Mouse (Mus musculus): ENCODE results near the gene Fbxo42.
A peak's percentile ranks its signal among the peaks of the same experiment; 100 is the strongest.

The Fbxo42 gene

DNA sequence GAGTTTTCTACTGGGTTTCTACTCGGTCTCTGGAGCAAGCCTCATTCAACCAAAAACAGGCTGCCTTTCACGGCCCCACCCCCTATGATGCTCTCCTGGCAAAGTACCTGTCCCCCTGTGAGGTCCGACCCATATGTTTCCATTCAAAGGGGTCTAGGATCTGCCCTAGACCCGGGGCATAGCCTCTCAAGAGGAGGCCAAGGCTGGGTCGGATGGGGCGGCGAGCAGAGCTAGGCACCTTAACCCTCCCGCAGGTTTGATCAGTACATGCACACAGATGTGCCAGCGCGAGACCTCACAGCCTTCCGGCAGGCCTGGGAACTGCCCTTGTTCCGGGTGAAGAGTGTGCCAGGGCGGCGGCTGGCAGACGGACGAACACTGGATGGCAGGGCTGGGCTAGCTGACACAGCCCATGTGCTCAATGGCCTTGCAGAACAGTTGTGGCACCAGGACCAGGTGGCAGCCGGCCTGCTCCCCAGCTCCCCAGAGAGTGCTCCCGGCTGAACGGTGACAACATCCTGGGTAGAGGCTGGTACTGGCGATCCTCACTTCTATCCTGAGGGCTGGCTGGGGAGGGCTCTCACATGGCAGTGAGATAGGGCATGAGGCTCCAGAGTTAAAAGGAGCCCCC, 72.0 kb downstream of the Fbxo42 start:
- DNase-seq (ENCODE audit: low spot score): no peak

DNA sequence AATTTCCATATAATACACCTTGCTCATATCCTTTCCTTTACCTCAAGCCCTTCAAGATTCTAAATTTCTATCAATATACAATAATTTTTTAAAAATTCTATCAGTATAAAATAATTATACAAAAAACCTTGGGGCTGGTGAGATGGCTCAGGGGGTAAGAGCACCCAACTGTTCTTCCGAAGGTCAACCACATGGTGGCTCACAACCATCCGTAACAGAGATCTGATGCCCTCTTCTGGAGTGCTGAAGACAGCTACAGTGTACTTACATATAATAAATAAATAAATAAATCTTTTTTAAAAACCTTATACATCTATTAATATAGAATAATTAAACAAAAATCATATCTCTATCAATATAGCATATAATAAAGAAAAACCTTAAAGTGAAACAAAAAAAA, 74.1 kb downstream of the Fbxo42 start:
- no peak for DNase-seq (ENCODE audit: low spot score)

DNA sequence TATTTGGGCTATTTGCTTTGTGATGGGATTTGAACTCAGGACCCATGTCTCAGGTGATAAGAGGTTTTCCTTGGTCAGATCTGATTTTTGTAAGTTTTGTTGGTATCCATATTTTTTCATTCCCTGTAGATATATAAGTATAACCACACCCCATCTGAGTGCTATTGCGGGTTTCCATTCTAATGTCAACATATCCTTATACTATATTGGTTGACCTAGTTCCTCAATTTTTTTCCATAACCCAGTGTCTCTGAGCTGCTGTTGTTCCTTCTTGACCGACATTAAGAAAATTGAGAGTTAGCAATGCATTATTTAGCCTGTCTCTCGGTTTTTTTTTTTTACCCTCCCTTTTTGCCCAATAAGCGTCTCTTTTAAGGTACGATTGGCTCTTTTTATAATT, 75.0 kb downstream of the Fbxo42 start:
- no peak for DNase-seq (ENCODE audit: low spot score)

- DNase-seq (ENCODE audit: low spot score): no peak
These were observed 81.0 kb downstream of the Fbxo42 start for GRCm38 (mm10) chr4:141228687-141229086.

DNA sequence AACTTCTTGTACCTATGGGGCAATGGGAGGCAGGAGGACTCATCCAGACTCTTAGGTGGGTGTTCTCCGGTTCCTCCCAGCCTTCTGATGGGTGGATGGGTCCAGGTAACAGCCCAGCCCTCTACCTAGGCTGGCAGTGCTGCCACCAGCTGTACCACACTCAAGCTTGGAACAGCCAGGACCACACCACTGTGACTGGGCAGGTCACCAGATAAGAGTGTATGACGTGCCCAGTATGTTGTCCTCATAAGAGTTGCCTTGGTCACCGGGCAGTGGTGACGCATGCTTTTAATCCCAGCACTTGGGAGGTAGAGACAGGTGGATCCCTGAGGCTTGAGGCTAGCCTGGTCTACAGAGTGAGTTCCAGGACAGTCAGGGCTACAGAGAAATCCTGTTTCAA, 85.5 kb downstream of the Fbxo42 start:
- no peak for DNase-seq (ENCODE audit: low spot score)

GRCm38 (mm10) chr4:141235537-141236111, 87.9 kb downstream of the Fbxo42 start:
- DNase-seq (ENCODE audit: low spot score): no peak

- DNase-seq (ENCODE audit: low spot score): no peak
These were observed 89.1 kb downstream of the Fbxo42 start for GRCm38 (mm10) chr4:141236856-141237255.

GRCm38 (mm10) chr4:141238492-141239387, 91.0 kb downstream of the Fbxo42 start:
- no peak for DNase-seq (ENCODE audit: low spot score)

GRCm38 (mm10) chr4:141239388-141240125, 91.8 kb downstream of the Fbxo42 start, which contains the start of gene Arhgef19:
Gene Arhgef19, plus strand, starts transcription at chr4:141239499.
- peak; percentile 88 for DNase-seq (ENCODE audit: low spot score)

DNA sequence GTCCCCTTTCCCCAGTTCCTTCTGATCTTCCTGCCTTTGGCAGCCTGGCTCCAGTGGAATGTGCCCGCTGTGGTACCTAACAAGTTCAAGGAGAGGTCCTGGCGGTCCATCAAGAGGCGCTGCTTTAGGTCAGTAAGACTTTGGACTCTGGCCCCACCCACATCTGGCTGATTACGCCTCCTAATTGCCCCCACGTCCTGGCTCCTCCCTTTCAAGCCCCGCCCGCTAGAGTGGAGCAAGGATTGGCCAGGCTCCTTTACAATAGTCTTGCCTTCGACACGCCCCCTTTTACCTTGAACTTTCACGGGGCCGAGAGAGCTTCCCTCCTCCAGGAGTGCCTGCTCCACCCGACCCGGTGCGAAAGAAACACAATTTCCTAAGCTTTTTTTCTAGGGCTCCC, 92.9 kb downstream of the Fbxo42 start:
- DNase-seq (ENCODE audit: low spot score): no peak

DNA sequence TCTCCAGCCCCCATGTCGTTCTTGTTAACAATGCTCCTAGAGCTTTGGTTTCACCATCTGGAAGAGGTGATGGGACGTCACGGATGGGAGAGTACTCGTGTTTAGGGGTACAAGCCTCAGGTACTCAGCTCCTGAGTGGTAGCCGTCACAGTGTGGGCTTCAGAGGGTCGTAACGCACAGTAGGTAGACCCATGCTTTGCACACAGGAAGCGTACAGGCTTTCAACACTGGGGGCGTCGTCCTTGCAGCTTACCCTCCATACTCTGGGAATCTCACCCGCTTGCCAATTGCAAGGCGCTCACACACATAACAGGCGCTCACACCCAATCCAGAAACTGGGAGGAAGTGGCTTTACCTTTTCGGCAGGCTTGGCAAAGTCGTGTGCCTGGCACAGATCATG, 94.1 kb downstream of the Fbxo42 start:
- DNase-seq (ENCODE audit: low spot score): no peak

DNA sequence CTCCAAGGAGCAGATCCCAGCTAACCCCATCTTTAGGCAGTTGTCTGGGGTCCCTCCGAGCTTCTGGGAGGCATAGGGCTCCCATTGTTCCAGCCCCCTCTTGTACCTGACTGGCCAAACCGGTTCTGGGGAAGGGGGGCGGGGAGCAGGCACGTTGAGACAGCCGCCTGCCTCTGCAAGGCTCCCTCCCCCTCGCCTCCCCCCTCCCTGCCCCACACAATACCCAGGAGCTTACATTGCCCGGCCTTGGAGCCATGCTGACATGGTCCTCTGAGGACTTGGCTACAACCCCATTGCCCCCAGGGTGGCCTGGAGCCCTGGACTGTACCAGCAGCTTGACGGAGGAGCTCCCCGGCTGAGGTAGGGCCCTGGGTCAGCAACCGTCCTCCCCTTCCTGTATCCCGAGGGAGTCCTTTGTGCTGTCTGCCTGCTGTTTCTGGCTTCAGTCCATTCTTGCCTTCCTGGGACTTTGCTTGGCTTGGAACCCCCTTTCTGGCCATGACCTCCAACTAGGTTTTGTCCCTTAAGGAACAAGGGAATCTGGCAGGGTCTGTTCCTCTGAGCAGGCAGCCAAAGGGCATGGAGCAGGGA, 95.0 kb downstream of the Fbxo42 start:
- no peak for DNase-seq (ENCODE audit: low spot score)

DNA sequence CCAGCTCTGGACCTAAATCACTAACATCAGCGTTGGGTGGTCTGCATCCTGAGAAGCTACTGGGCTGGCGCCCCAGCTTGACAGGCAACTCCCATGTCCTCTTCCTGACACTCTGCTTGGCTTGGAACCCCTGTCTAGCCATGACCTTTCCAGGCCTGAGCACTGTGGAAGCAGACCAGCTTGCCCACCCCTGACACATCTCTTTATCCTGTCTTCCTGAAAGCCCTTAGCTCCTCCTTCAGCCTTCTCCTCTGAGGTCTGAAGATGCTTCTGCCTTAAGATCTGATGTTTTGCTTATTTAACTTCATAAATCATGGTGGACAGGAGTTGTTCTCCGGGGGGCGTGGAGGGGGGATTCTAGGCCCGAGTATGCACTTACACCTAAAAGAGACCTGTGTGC, 95.9 kb downstream of the Fbxo42 start:
- DNase-seq (ENCODE audit: low spot score): no peak

DNA sequence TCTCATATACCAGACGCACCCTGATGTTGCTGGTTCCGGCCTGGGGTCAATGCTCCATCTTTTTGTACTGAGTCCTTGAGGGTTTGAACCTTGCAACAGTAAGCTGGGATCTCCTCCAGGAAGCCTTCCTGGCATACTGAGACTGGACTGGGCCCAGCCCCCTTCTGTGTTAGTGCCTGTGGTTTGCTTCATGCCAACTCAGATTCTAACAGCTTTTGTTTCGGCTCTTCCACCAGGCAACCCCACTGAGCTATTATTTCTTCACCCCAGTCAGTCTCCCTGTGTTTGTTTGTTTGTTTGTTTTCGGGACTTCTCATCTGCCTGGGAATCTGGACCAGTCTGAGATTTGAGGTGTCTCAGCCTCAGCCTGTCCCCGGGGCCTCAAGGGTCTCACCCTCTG, 96.7 kb downstream of the Fbxo42 start:
- no peak for DNase-seq (ENCODE audit: low spot score)

- DNase-seq (ENCODE audit: low spot score): no peak
These were observed 97.3 kb downstream of the Fbxo42 start for GRCm38 (mm10) chr4:141244931-141245425.

DNA sequence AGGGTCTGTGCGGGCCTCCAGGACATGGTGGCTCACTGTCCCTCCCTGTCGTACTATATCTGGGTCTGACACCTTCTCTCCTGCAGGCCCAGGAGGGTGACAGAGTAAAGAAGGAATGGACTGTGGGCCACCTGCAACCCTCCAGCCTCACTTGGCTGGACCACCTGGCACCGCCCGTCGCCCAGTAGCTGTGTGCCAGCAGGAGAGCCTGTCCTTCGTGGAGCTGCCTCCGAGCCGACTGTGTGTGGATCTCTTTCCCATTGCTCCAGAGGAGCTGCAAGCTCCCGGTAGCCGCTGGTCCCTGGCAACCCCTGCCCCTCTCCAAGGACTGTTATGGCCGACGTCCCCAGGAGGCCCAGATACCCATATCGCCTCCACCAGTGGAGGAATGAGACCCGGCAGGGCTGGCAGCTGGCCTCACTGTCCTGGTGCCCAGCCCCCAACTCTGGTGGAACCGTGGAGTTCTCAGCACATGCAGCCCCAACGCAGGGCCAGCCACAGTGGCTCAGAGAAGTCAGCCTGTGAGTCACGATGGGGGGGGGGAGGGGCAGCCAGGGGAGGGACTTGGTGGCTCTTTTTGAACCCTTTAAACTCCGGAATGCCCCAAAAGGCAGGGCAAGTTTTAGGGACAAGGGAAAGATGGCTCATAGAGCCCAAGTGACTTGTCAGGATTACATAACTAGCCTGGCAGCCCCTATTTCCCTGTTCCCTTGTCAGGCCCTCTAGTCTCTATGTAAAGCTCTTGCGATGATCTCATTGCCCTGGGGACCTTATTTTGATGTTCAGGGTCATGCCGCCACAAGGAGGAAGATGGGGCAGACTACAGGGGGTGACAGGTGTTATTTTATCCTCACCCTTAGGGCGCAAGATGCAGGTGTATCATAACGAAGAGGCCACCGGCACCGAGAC, 98.6 kb downstream of the Fbxo42 start:
- DNase-seq (ENCODE audit: low spot score): no peak

DNA sequence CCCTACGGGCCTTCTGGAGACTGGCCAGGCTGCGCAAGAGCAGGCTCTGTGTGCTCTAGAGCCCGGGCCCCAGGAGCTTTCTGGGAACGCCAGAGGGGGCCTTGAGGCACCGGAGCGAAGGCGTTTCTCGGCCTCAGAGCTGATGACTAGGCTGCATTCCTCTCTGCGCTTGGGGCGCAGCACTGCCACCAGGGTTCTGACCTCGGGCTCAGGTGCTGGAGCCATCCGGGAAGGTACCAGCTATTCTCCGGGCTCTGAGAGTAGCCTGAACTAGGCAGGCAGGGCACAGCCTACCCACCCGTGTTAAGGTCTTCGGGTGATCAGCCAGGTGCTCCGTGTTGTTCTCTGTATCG, 99.3 kb downstream of the Fbxo42 start:
- DNase-seq (ENCODE audit: low spot score): no peak

DNA sequence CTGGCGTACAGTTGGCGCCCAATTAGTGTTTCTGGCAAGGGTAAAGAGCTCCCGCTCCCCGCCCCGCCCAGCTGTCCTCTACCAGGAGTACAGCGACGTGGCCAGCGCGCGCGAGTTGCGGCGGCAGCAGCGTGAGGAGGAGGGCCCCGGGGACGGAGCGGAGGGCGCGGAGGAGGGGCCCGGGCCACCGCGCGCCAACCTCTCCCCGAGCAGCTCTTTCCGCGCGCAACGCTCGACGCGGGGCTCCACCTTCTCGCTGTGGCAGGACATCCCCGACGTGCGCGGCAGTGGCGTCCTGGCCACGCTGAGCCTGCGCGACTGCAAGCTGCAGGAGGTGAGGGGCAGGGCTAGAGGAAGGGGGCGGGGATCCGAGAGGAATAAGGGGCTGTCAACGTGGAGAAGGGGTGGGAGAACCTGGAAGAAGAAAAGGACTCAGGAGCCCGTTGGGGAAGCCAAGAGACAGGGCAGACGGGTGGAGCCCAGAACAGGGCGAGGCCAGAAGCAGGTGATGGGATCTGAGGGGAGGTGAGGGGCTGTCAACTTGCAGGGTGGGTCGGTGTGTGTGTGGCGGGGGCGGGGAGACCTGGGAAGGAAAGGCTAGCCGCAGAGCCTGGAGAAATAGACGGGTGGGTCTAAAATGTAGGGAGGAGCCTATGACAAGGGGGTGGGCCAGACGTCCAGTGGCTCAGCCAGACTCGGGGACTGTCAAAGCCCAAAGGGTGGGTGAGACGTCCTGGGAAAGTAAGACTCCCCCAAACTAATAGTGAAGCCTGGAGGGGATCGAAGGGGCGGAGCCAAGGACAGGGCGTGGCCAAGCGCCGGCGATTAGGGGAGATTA, 100.3 kb downstream of the Fbxo42 start:
- peak; percentile 64 for DNase-seq (ENCODE audit: low spot score)

- DNase-seq (ENCODE audit: low spot score): no peak
These were observed 100.9 kb downstream of the Fbxo42 start for GRCm38 (mm10) chr4:141248614-141248978.

GRCm38 (mm10) chr4:141249383-141249782, 101.7 kb downstream of the Fbxo42 start:
- no peak for DNase-seq (ENCODE audit: low spot score)

Data from retina, embryonic 14.5 days (tissue).